Mouse (Mus musculus): ENCODE results near the gene Ccdc97. TPM values are rescaled to one million over a fixed set of nuclear protein-coding genes. Genes with fewer than 3 reads are reported as not detected.

The Ccdc97 gene
- polyA plus RNA-seq, 1 experiment from 2014 or later, result 24.9 TPM

DNA sequence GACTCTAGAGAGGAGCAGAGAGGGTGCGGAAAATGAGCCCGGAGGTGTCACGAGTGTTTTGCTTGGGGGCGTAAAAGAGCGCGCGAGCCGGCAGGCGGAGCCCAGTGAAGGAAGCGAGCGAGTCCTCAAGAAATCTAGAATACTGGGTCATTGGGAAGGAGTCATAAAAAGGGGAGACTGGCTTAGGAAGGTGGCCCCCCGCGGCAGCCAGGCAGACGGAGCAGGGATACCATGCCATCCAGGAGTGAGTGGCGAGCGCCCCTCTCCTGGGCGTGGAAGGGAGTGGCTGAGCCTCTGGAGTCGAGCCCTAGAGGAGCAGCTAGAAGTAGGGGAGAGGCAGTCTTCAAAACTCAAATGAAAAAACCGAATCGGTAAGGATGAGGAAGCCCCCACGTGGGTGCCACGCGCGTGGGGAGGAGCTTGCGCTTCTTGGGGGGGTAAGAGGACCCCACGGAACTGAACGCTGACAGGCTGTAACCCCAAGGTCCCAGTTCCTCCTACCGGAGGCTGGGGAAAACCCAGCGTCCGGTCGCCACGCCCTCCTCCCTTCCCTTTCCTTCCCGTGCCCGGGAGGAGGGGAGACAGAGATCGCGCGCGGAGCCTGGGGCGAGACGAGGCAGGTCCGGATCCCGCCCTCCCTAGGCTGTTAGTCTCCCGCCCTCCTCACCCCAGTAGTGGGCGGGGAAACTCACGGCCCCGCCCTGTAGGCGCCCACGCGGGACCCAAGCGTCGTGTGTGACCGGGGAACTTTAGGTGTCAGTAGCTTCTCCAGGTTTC lies 29.9 kb downstream of the Ccdc97 start:
- Histone ChIP-seq H3K27ac (ENCODE audit: low read length) (peak overlapping the region; percentile 51), H3K4me1 (replicated peaks; ENCODE audit: control insufficient read depth, insufficient read depth, low read length) (peaks cover 22% of the 10 kb centered on the region), H3K9me3 (ENCODE audit: control insufficient read depth, low read length) (no peaks in the 10 kb centered on the region), H3K9ac (ENCODE audit: low read length) (peak overlapping the region; percentile 90), H3K27me3 (ENCODE audit: control insufficient read depth, insufficient read depth, low read depth, low read length) (peaks cover 5% of the 10 kb centered on the region), H3K36me3 (ENCODE audit: control insufficient read depth, insufficient read depth, low read length) (no peaks in the 10 kb centered on the region; the same call in 1 of the 2 replicates), H3K4me3 (ENCODE audit: low read length) (peak overlapping the region; percentile 81), H3K4me2 (ENCODE audit: low read depth, low read length) (peak overlapping the region; percentile 95)
- peak; percentile 71 for ATAC-seq (ENCODE audit: low read depth)
- WGBS, result under 1% methylated on average over 46 of the region's 52 CpGs

- H3K27me3 ChIP-seq (ENCODE audit: control insufficient read depth, insufficient read depth, low read depth, low read length), result peaks cover 5% of the 10 kb centered on the region
- H3K9me3 ChIP-seq (ENCODE audit: control insufficient read depth, low read length), result no peaks in the 10 kb centered on the region
Measured at GRCm38 (mm10) chr7:25687811-25688401, 31.0 kb downstream of the Ccdc97 start.

DNA sequence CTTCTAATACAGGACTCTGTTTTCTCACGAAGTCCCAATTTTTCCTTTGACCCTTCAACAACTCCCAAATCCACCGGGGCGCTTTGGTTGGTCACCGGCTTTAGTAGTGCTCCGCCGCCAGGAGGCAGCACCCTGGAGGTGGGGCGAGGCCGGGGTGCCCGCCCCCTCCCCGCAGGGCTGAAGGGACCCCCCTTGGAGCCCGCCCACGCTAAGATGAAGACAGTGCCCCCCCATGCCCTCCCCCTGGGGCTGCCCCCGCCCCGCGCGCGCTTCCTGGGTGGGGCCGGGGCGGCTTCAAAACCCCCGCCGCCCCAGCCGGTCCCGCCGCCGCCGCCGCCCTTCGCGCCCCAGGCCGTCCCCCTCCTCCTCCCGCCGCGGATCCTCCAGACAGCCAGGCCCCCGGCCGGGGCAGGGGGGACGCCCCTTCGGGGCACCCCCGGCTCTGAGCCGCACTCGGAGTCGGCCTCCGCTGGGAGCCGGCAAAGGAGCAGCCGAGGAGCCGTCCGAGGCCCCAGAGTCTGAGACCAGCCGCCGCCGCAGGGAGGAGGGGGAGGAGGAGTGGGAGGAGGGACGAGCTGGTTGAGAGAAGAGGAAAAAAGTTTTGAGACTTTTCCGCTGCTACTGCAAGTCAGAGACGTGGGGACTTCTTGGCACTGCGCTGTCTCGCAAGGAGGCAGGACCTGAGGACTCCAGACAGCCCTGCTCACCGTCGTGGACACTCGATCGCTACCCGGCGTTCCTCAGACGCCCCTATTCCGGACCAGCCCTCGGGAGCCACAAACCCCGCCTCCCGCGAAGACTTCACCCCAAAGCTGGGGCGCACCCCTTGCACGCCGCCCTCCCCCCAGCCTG lies 32.0 kb downstream of the Ccdc97 start, which contains the start of gene Tgfb1:
Gene Tgfb1 (plus strand): TSS at position 323 of the 852 bp plus-strand sequence.
- peak within 1 kb of the TSS; percentile 90 for H3K9ac ChIP-seq (ENCODE audit: low read length)
- H3K4me2 ChIP-seq (ENCODE audit: low read depth, low read length), result peak within 1 kb of the TSS; percentile 95
- H3K9me3 ChIP-seq (ENCODE audit: control insufficient read depth, low read length), result no peaks in the 10 kb centered on the region
- peaks cover 26% of the 10 kb centered on the region for H3K4me1 ChIP-seq (replicated peaks; ENCODE audit: control insufficient read depth, insufficient read depth, low read length)
- no peaks in the 10 kb centered on the region for H3K36me3 ChIP-seq (ENCODE audit: control insufficient read depth, insufficient read depth, low read length)
- WGBS, result 1% methylated on average over 47 of the region's 69 CpGs
- peak; percentile 61 for ATAC-seq (ENCODE audit: low read depth)
- H3K27ac ChIP-seq (ENCODE audit: low read length), result peak within 1 kb of the TSS; percentile 91
- H3K4me3 ChIP-seq (ENCODE audit: low read length), result peak within 1 kb of the TSS; percentile 81
- peaks cover 5% of the 10 kb centered on the region for H3K27me3 ChIP-seq (ENCODE audit: control insufficient read depth, insufficient read depth, low read depth, low read length)

More at GRCm38 (mm10) chr7:25687811-25688401, 31.0 kb downstream of the Ccdc97 start:
- peak overlapping the region; percentile 90 for H3K9ac ChIP-seq (ENCODE audit: low read length)
- 0 out of 2 replicates have a peak, but pooled peaks have one; percentile 1 for ATAC-seq (ENCODE audit: low read depth)
- under 1% methylated on average over 47 of the region's 47 CpGs for WGBS
- H3K27ac ChIP-seq (ENCODE audit: low read length), result peak overlapping the region; percentile 91
- no peaks in the 10 kb centered on the region; the same call in 1 of the 2 replicates for H3K36me3 ChIP-seq (ENCODE audit: control insufficient read depth, insufficient read depth, low read length)
- peaks cover 26% of the 10 kb centered on the region for H3K4me1 ChIP-seq (replicated peaks; ENCODE audit: control insufficient read depth, insufficient read depth, low read length)
- H3K4me2 ChIP-seq (ENCODE audit: low read depth, low read length), result peak overlapping the region; percentile 95
- peak overlapping the region; percentile 81 for H3K4me3 ChIP-seq (ENCODE audit: low read length)

GRCm38 (mm10) chr7:25685926-25686470 lies 32.9 kb downstream of the Ccdc97 start:
- H3K36me3 ChIP-seq (ENCODE audit: control insufficient read depth, insufficient read depth, low read length), result no peaks in the 10 kb centered on the region
- peak overlapping the region; percentile 91; the same call in 1 of the 2 replicates for H3K27ac ChIP-seq (ENCODE audit: low read length)
- peaks cover 5% of the 10 kb centered on the region for H3K27me3 ChIP-seq (ENCODE audit: control insufficient read depth, insufficient read depth, low read depth, low read length)
- H3K9me3 ChIP-seq (ENCODE audit: control insufficient read depth, low read length), result no peaks in the 10 kb centered on the region
- peaks cover 26% of the 10 kb centered on the region for H3K4me1 ChIP-seq (replicated peaks; ENCODE audit: control insufficient read depth, insufficient read depth, low read length)
- 67% methylated on average over 21 of the region's 21 CpGs for WGBS
- peak overlapping the region; percentile 81 for H3K4me3 ChIP-seq (ENCODE audit: low read length)
- H3K4me2 ChIP-seq (ENCODE audit: low read depth, low read length), result peak overlapping the region; percentile 95
- ATAC-seq (ENCODE audit: low read depth), result no peak
- peak overlapping the region; percentile 90; the same call in 1 of the 2 replicates for H3K9ac ChIP-seq (ENCODE audit: low read length)

GRCm38 (mm10) chr7:25684659-25685058 lies 34.2 kb downstream of the Ccdc97 start:
- Histone ChIP-seq H3K27ac (ENCODE audit: low read length) (no peak overlapping the region), H3K36me3 (ENCODE audit: control insufficient read depth, insufficient read depth, low read length) (no peaks in the 10 kb centered on the region), H3K4me3 (ENCODE audit: low read length) (no peak overlapping the region), H3K4me2 (ENCODE audit: low read depth, low read length) (no peak overlapping the region), H3K4me1 (replicated peaks; ENCODE audit: control insufficient read depth, insufficient read depth, low read length) (peaks cover 32% of the 10 kb centered on the region), H3K27me3 (ENCODE audit: control insufficient read depth, insufficient read depth, low read depth, low read length) (peaks cover 5% of the 10 kb centered on the region), H3K9ac (ENCODE audit: low read length) (no peak overlapping the region), H3K9me3 (ENCODE audit: control insufficient read depth, low read length) (no peaks in the 10 kb centered on the region)
- WGBS, result 80% methylated on average over 6 of the region's 6 CpGs
- no peak for ATAC-seq (ENCODE audit: low read depth)

DNA sequence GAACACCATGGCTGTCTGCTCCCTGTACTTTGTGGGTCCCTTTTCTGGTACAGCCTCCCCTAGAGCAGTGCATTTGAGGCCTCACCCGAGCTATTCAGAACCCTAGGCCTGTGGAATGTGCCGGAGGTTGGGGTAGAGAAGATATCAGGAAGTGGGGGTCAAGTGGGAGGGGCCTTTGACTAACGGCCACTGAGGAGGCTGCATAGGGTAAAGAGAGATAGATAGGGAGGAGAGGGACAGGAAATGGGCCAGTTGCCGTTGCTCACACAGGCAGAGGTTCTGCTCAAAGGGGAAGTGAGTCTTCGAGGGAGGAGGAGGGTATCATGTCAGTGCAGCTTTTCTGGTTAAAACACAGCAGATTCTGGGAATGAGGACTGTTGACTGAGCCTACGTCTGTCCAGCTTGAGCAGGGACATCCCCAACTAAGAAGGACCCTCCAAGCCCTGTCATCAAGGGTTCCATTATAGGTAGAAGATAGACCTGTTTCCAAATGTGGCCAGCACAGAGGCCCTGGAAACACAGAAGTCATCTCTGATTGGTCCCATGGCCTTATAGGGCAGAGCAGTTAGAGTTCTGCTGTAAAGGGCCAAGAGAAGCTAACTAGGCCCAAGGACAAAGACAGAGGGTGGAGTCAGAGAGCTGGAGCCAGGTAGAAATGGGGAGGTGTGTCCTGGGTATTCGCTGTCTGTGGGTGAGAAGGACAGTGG lies 35.3 kb downstream of the Ccdc97 start:
- Histone ChIP-seq H3K4me3 (ENCODE audit: low read length) (no peak overlapping the region), H3K4me2 (ENCODE audit: low read depth, low read length) (no peak overlapping the region), H3K9me3 (ENCODE audit: control insufficient read depth, low read length) (no peaks in the 10 kb centered on the region), H3K36me3 (ENCODE audit: control insufficient read depth, insufficient read depth, low read length) (no peaks in the 10 kb centered on the region), H3K27ac (ENCODE audit: low read length) (no peak overlapping the region; the same call in 1 of the 2 replicates), H3K4me1 (replicated peaks; ENCODE audit: control insufficient read depth, insufficient read depth, low read length) (peaks cover 31% of the 10 kb centered on the region), H3K9ac (ENCODE audit: low read length) (no peak overlapping the region), H3K27me3 (ENCODE audit: control insufficient read depth, insufficient read depth, low read depth, low read length) (peaks cover 5% of the 10 kb centered on the region)
- 45% methylated on average over 7 of the region's 7 CpGs for WGBS
- no peak for ATAC-seq (ENCODE audit: low read depth)

GRCm38 (mm10) chr7:25681341-25682231 lies 37.3 kb downstream of the Ccdc97 start:
- 52% methylated on average over 15 of the region's 15 CpGs for WGBS
- no peak for ATAC-seq (ENCODE audit: low read depth)
- H3K27ac ChIP-seq (ENCODE audit: low read length), result no peak overlapping the region

More at GRCm38 (mm10) chr7:25681341-25682231, 37.3 kb downstream of the Ccdc97 start:
- H3K9ac ChIP-seq (ENCODE audit: low read length), result no peak overlapping the region
- peak overlapping the region; percentile 57 for H3K4me2 ChIP-seq (ENCODE audit: low read depth, low read length)
- peaks cover 21% of the 10 kb centered on the region for H3K4me1 ChIP-seq (replicated peaks; ENCODE audit: control insufficient read depth, insufficient read depth, low read length)
- H3K4me3 ChIP-seq (ENCODE audit: low read length), result peak overlapping the region; percentile 69
- H3K9me3 ChIP-seq (ENCODE audit: control insufficient read depth, low read length), result no peaks in the 10 kb centered on the region
- no peaks in the 10 kb centered on the region for H3K27me3 ChIP-seq (ENCODE audit: control insufficient read depth, insufficient read depth, low read depth, low read length)
- H3K36me3 ChIP-seq (ENCODE audit: control insufficient read depth, insufficient read depth, low read length), result no peaks in the 10 kb centered on the region
